Mouse (Mus musculus): ENCODE measurements around the gene Fbxo10.
A peak's percentile ranks its signal among the peaks of the same experiment; 100 is the strongest.
"Not testable (repeated sequence)": the region's sequence is repeated elsewhere in the genome, so short reads cannot be mapped to it uniquely, and the experiment has no call there.

Gene Fbxo10

DNA sequence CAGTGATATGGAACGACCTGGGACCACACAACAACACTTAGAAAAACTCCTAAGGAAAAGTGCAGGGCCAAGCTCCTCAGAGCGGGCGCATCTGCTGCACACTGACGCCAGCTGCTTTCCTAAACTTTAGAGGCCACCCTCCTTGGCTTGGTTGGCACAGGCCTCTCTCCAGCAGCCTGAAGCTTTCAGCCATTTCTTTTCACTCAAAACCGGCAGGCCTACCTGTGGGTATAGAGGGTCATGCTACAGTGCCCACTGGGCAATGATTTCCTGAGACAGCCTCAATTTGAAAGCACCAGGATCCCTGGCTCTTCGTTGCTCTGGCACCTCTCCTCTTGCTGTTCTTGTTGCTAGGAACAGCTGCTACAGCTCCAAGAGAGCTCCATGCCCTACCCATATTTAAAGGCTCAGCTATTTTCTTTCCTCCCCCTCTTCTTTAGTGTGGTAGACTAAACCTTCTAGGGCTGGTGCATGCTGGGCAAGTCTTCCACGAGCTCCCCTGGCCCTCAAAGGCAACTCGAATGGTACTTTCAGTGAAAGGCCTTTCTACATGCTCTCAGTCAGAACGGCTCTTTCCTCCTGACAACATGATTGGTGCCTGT, 37.0 kb downstream of the Fbxo10 start:
- DNase-seq (ENCODE audit: low spot score in 2 of 2), result no peak

- DNase-seq (ENCODE audit: low spot score in 2 of 2), result no peak
Observed at GRCm38 (mm10) chr4:45046679-45047078, 37.7 kb downstream of the Fbxo10 start.

DNA sequence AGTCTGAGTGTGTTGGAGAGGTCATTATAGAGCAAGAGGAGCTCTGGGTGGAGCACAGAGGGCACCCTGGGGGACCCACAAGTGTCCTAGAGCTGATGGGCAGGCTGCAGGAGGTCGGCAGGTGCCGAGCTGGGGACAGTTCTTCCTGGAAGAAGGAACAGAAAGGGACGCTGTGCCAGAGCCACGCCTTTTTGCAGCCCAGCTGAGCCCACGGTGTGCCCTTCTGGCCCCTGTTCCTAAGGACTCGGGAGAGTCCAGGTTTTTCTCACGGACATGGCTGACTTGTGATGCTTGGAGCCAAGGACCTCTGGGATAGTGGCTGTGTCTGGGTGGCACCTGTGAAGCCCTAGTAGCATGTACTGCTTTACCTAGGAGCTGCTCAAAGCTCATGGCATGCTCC, 43.6 kb downstream of the Fbxo10 start:
- DNase-seq (ENCODE audit: low spot score in 2 of 2), result no peak

- not testable (repeated sequence) for DNase-seq (ENCODE audit: low spot score in 2 of 2)
Observed at GRCm38 (mm10) chr4:45039546-45039945, 44.9 kb downstream of the Fbxo10 start.

DNA sequence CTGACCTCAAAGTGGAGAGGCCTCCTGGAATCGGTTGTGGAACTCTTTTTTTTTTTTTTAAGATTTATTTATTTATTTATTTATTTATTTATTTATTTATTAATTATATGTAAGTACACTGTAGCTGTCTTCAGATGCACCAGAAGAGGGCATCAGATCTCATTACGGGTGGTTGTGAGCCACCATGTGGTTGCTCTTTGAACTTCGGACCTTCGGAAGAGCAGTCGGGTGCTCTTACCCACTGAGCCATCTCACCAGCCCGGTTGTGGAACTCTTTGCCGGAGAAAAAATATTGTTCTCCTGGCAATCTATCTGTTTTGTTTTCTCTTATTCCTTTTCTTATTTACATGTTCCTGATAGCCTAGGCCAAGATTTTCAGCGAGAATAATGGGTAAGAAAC, 45.5 kb downstream of the Fbxo10 start:
- not testable (repeated sequence) for DNase-seq (ENCODE audit: low spot score in 2 of 2)

GRCm38 (mm10) chr4:45037455-45038410, 46.7 kb downstream of the Fbxo10 start:
- no peak for DNase-seq (ENCODE audit: low spot score in 2 of 2)

DNA sequence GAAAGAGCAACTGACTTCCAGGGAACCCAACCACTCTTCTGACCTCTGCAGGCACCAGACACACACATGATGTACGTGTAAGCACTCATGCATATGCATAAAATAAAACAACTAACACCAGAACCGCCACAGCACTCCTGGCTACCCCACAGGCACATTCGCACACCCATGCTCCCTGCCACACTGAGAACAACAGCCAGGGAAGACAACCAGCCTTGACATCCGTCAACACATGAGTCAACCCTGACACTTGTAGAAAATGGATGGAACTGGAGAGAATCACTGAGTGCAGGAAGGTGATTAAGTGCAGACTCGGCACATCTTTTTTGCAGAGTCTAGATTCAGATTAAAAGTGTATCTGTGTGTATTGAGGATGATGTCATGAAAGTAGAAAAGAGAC, 47.8 kb downstream of the Fbxo10 start:
- no peak for DNase-seq (ENCODE audit: low spot score in 2 of 2)

- DNase-seq (ENCODE audit: low spot score in 2 of 2), result no peak
Observed at GRCm38 (mm10) chr4:45036048-45036447, 48.4 kb downstream of the Fbxo10 start.

GRCm38 (mm10) chr4:45034693-45035628, 49.4 kb downstream of the Fbxo10 start:
- no peak for DNase-seq (ENCODE audit: low spot score in 2 of 2)

DNA sequence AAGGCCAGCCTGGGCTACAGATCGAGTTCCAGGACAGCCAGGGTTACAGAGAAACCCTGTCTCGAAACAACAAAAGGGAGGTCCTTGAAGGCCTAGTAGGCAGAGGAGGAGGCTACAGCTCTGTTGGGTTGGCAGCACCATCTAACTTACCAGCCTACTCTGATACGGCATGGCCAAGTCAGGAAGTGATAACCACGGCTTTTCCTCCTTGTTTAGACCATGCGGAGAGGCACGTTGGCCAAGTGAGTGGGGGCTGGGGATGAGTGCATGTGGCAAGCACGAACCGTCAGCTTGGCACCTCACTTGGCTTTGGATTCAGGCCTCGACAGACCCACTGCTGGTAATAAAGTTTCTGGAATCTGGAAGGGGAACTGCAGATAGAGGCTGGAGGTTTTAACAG, 51.8 kb downstream of the Fbxo10 start:
- no peak for DNase-seq (ENCODE audit: low spot score in 2 of 2)

GRCm38 (mm10) chr4:45026459-45026858, 57.9 kb downstream of the Fbxo10 start:
- DNase-seq (ENCODE audit: low spot score in 2 of 2), result no peak

DNA sequence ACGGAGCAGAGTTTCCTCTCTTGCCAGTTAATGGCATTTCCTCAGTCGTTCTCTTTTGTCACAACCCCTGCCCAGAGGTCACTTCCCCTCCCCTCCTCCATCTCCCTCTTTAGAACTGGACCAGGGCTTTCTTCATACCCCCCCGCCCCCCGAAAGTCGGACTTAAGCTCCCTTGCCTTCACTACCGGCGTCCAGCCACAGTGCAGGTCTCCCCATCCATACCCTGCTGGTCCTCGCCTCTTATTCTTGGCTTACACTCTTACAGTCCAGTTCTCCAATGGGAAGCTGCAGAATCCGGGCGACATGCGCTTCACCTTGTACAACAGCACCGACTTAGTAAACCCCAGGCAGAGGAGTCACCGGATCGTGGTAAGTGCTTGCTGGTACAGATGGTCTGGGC, 65.4 kb downstream of the Fbxo10 start:
- DNase-seq (ENCODE audit: low spot score in 2 of 2), result no peak

DNA sequence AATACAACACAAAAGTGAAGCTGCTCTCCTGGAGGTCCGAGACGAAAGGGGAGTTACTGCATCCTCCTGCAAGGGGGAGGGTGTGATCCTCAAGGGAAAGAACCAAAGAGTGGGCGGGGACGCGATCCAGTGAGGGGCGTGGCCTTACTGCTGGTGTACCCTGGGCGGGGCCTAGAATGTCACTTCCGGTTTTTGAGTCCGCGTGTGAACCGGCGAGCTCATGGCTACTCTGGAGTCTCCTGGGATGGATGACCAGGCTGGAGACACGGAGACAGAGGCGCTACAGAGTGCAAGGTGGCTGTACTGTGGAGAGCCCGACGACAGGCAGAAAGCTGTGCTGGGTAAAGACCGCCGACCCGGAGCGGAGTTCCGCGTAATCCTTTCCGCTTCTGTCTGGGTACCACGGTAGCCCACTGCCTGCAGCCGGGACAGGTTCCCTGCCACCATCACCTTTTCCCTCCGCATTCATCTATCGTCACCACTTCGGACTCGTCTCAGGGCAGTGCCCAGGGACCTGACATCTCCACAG, 65.9 kb downstream of the Fbxo10 start, which contains the start of gene Polr1e:
Polr1e (plus strand) TSS at position 132 of the 529 bp plus-strand sequence.
- DNase-seq (ENCODE audit: low spot score in 2 of 2), result peak; percentile 83 to 88

DNA sequence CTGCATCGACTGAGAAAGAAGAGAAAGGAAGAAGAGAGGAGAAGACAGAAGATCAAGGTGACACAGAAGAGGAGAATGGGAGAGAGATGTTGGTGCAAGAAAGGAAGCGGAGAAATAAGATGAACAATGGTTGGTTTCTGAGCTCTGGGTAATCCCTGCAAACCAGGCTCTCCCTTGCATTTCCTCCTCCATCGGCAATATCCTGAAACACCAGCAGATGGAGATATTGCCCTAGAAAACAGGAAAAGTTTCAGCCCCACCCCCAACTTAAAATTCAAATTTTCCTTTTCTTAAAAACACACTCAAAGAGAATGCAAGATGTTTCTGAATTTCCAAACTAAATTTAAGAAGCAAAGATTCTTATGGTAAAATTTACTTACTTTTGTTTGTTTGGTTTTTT, 68.8 kb downstream of the Fbxo10 start:
- peak in 1 of 2 experiments; percentile 24 for DNase-seq (ENCODE audit: low spot score in 2 of 2)

DNA sequence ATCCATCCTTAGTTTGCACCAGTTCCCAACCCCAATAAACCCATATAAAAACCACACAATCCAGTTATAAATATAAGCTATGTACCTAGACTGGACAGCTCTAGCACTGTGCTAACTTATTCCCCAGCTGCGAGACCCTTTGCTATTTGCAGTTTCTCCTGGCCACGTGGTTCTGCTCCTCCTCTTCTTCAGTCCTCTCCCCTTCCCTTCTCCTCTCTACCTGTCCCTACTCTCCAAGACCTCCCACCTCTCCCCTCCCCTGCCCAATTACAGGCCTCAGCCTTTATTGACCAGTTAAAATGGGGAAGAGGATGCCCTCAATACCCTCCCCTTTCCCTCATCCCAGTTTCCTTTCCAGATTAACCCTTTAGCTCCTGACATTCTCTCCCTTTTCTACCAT, 70.9 kb downstream of the Fbxo10 start:
- DNase-seq (ENCODE audit: low spot score in 2 of 2), result no peak

GRCm38 (mm10) chr4:45013031-45013431, 71.4 kb downstream of the Fbxo10 start:
- DNase-seq (ENCODE audit: low spot score in 2 of 2), result peak in 1 of 2 experiments; percentile 14

DNA sequence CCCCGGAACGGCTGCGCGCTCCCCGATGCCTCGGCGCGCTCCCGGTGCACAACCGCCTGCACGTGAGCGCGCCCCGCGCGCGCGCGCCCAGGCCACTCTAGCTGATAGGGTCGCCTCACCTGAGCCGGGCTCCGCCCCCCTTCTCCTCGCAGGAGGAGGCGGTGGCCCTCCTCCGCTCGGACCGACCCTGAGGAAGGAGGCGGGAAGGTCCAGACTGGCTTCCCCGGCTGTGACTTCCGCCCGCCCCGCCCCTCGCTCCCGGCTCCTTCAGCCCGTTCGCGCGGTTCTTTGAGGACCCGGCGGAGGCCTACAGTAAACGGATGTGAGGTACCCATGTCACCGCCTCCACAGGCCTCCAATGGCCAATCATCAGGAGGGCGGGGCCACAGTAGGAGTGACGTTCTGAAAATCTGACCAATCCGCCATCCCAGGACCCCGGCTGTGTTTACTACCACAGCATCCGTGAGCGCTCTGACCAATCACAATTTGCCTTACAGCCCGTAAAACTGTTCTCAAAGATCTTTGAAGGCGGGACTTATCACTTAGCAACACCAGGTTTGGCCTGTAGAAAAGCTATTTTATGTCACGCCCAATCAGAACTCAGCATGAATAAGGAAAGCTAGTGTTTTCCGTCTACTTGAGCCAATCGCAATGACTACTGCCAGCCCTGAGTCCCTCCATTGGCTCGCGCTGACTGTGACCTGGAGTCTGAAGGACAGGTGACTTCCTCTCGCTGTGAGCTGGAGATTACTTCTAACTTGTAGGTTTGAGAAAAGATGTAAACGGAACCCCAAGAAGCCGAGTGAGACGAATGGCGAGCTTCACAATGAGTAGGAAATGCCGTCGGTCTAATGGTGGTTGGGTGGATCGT, 72.1 kb downstream of the Fbxo10 start, which contains the start of gene Zbtb5:
Zbtb5 (minus strand) TSS at position 308 of the 871 bp plus-strand sequence.
- peak; percentile 100 for DNase-seq (ENCODE audit: low spot score in 2 of 2)

DNA sequence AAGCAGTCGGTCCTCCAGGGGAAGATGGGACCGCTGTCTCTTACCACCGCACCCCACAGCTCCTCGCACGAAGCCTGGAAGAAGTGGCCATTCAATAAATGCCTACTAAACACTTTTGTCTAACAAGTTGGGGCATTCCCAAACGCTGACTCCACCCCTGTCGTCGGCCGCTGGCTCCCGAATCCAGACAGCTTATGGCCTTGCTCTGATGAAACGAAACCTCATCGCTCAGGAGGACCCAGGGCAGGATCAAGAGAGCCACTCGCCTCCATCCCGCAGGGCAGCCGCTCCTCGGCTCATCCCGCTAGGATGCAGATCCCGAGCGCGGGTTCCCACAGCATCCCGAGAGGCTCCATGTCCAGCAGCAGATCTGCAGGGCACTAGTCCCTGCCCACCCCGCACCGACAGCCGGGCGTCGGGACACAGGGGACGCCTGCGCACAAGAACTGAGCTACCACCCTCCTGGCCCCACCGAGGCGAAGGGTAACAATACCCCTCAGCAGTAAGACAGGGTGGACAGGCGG, 72.8 kb downstream of the Fbxo10 start:
- peak in 1 of 2 experiments; percentile 45 for DNase-seq (ENCODE audit: low spot score in 2 of 2)

DNA sequence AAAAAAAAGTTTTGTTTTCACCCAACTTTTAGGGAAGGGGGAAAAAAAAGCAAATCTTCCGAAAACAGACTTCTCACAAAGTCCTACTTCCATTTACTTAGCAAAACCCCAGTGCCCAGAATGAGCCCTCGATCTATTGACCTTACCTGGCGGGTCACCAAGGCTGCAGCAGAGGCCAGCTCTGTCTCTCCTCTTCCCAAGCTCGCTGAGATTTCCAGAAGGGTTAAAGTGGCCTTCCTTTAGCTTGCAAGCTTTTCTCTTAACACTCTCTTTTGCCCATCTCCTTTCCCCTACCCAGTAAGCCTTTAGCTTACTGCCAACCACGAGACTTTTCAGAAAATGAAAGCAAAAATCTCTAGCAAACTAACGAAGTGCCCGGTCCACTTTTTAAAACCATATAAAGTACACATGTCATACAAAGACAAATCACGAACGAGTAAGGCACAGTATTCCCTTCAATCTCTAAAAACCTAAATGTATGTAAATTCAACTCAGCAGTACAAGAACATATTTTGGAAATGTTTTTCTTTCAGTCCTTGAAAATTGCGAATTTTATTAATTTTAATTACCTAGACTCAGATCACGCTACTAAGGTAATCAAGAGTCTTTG, 73.5 kb downstream of the Fbxo10 start:
- no peak for DNase-seq (ENCODE audit: low spot score in 2 of 2)

GRCm38 (mm10) chr4:45005452-45005851, 79.0 kb downstream of the Fbxo10 start:
- DNase-seq (ENCODE audit: low spot score in 2 of 2), result no peak
